Mouse (Mus musculus): Measurements from ENCODE around the gene Gm13271. TPM values are rescaled to one million over a fixed set of nuclear protein-coding genes. Genes with fewer than 3 reads are reported as not detected.

Gm13271 gene
- polyA plus RNA-seq, 1 experiment from 2014 or later = not detected

Other genes with a start within 250 kb of the Gm13271 start
- gene Ifnb1, start 232.1 kb upstream of the Gm13271 start, polyA plus RNA-seq (2015; fragmentation: Nextera tagmentation; extraction: Ambion mirVana) = not detected in 2 replicates
- gene Ifna15, start 196.6 kb upstream of the Gm13271 start, polyA plus RNA-seq (2015; fragmentation: Nextera tagmentation; extraction: Ambion mirVana) = not detected in 2 replicates
- not detected in 2 replicates for gene Ifna14, start 183.1 kb upstream of the Gm13271 start, polyA plus RNA-seq (2015; fragmentation: Nextera tagmentation; extraction: Ambion mirVana)
- gene Ifna9, start 162.5 kb upstream of the Gm13271 start, polyA plus RNA-seq (2015; fragmentation: Nextera tagmentation; extraction: Ambion mirVana) = 0.24 TPM in 1 of 2 replicates, not detected in the other
- not detected in 2 replicates for gene Ifna12, start 151.5 kb upstream of the Gm13271 start, polyA plus RNA-seq (2015; fragmentation: Nextera tagmentation; extraction: Ambion mirVana)
- not detected in 2 replicates for gene C87499, start 120.5 kb upstream of the Gm13271 start, polyA plus RNA-seq (2015; fragmentation: Nextera tagmentation; extraction: Ambion mirVana)
- gene Ifna13, start 110.4 kb upstream of the Gm13271 start, polyA plus RNA-seq (2015; fragmentation: Nextera tagmentation; extraction: Ambion mirVana) = not detected in 2 replicates
- not detected in 2 replicates for gene Ifna16, start 77.9 kb upstream of the Gm13271 start, polyA plus RNA-seq (2015; fragmentation: Nextera tagmentation; extraction: Ambion mirVana)
- gene Ifna2, start 71.0 kb upstream of the Gm13271 start, polyA plus RNA-seq (2015; fragmentation: Nextera tagmentation; extraction: Ambion mirVana) = not detected in 2 replicates
- gene Ifnab, start 63.5 kb upstream of the Gm13271 start, polyA plus RNA-seq (2015; fragmentation: Nextera tagmentation; extraction: Ambion mirVana) = not detected in 2 replicates
- 0.63 and 0.85 TPM in 2 replicates for gene Gm26566, start 33.1 kb upstream of the Gm13271 start, polyA plus RNA-seq (2015; fragmentation: Nextera tagmentation; extraction: Ambion mirVana)
- gene Klhl9, start 32.4 kb upstream of the Gm13271 start, polyA plus RNA-seq (2015; fragmentation: Nextera tagmentation; extraction: Ambion mirVana) = 55.8 and 59.5 TPM in 2 replicates
- 0.33 and 0.37 TPM in 2 replicates for gene Gm13283, start 5.3 kb downstream of the Gm13271 start, polyA plus RNA-seq (2015; fragmentation: Nextera tagmentation; extraction: Ambion mirVana)
- 0.18 and 0.36 TPM in 2 replicates for gene Gm13290, start 19.0 kb downstream of the Gm13271 start, polyA plus RNA-seq (2015; fragmentation: Nextera tagmentation; extraction: Ambion mirVana)
- gene Gm13289, start 22.1 kb downstream of the Gm13271 start, polyA plus RNA-seq (2015; fragmentation: Nextera tagmentation; extraction: Ambion mirVana) = not detected in 2 replicates
- not detected in 2 replicates for gene Gm13272, start 25.0 kb downstream of the Gm13271 start, polyA plus RNA-seq (2015; fragmentation: Nextera tagmentation; extraction: Ambion mirVana)
- gene Ifnz, start 27.3 kb downstream of the Gm13271 start, polyA plus RNA-seq (2015; fragmentation: Nextera tagmentation; extraction: Ambion mirVana) = 0.23 and 0.31 TPM in 2 replicates
- not detected in 2 replicates for gene Gm13276, start 30.8 kb downstream of the Gm13271 start, polyA plus RNA-seq (2015; fragmentation: Nextera tagmentation; extraction: Ambion mirVana)
- gene Gm13277, start 33.8 kb downstream of the Gm13271 start, polyA plus RNA-seq (2015; fragmentation: Nextera tagmentation; extraction: Ambion mirVana) = not detected in 2 replicates
- not detected in 2 replicates for gene Gm13278, start 36.7 kb downstream of the Gm13271 start, polyA plus RNA-seq (2015; fragmentation: Nextera tagmentation; extraction: Ambion mirVana)
- not detected in 2 replicates for gene Gm13275, start 39.6 kb downstream of the Gm13271 start, polyA plus RNA-seq (2015; fragmentation: Nextera tagmentation; extraction: Ambion mirVana)
- gene Gm13279, start 42.5 kb downstream of the Gm13271 start, polyA plus RNA-seq (2015; fragmentation: Nextera tagmentation; extraction: Ambion mirVana) = not detected in 2 replicates
- 0.64 and 1.4 TPM in 2 replicates for gene Gm13285, start 44.8 kb downstream of the Gm13271 start, polyA plus RNA-seq (2015; fragmentation: Nextera tagmentation; extraction: Ambion mirVana)
- gene Gm13287, start 48.4 kb downstream of the Gm13271 start, polyA plus RNA-seq (2015; fragmentation: Nextera tagmentation; extraction: Ambion mirVana) = not detected in 2 replicates
- not detected in 2 replicates for gene Gm13288, start 50.7 kb downstream of the Gm13271 start, polyA plus RNA-seq (2015; fragmentation: Nextera tagmentation; extraction: Ambion mirVana)
- not detected in 2 replicates for gene Ifna7, start 61.4 kb downstream of the Gm13271 start, polyA plus RNA-seq (2015; fragmentation: Nextera tagmentation; extraction: Ambion mirVana)
- not detected in 2 replicates for gene Ifna11, start 65.1 kb downstream of the Gm13271 start, polyA plus RNA-seq (2015; fragmentation: Nextera tagmentation; extraction: Ambion mirVana)
- not detected in 2 replicates for gene Ifna6, start 72.5 kb downstream of the Gm13271 start, polyA plus RNA-seq (2015; fragmentation: Nextera tagmentation; extraction: Ambion mirVana)
- gene Ifna5, start 80.7 kb downstream of the Gm13271 start, polyA plus RNA-seq (2015; fragmentation: Nextera tagmentation; extraction: Ambion mirVana) = not detected in 2 replicates
- not detected in 2 replicates for gene Ifna4, start 87.0 kb downstream of the Gm13271 start, polyA plus RNA-seq (2015; fragmentation: Nextera tagmentation; extraction: Ambion mirVana)
- not detected in 2 replicates for gene Ifna1, start 95.2 kb downstream of the Gm13271 start, polyA plus RNA-seq (2015; fragmentation: Nextera tagmentation; extraction: Ambion mirVana)
- not detected in 2 replicates for gene Ifne, start 125.3 kb downstream of the Gm13271 start, polyA plus RNA-seq (2015; fragmentation: Nextera tagmentation; extraction: Ambion mirVana)